Mouse (Mus musculus) midbrain, postnatal 0 days (tissue): ENCODE measurements around the gene Ensa. TPM values are rescaled to one million over a fixed set of nuclear protein-coding genes. Genes with fewer than 3 reads are reported as not detected.
A peak's percentile ranks its signal among the peaks of the same experiment; 100 is the strongest.

Source experiments
- ATAC-seq: fragments of 200-750 bp; cut with Nextera tagmentation; 2 replicates; pipeline ENCODE4 v1.8.0; 2017; ENCODE audit warnings: moderate number of reproducible peaks, mild to moderate bottlenecking, moderate TSS enrichment, moderate library complexity; ENCODE audit not compliant: low FRiP score
- DNase-seq: peaks from one replicate; pipeline ENCODE4 v3.0.0-alpha.2; 2015; ENCODE audit warnings: low spot score
- H3K27ac ChIP-seq: fragments of 300-500 bp; sonication (generic); 2 replicates; pipeline ENCODE4 v1.5.1; 2014; ENCODE audit warnings: low read depth, mild to moderate bottlenecking, low read length, mixed read lengths
- H3K27me3 ChIP-seq: fragments of 300-500 bp; sonication (generic); 2 replicates; pipeline ENCODE4 v1.6.1; 2014; ENCODE audit warnings: low read length, control low read depth, mixed read lengths; ENCODE audit not compliant: insufficient read depth
- H3K36me3 ChIP-seq: fragments of 300-500 bp; sonication (generic); 2 replicates; pipeline ENCODE4 v1.6.1; 2014; ENCODE audit warnings: low read length, control low read depth, mixed read lengths; ENCODE audit not compliant: insufficient read depth
- H3K4me1 ChIP-seq: fragments of 300-500 bp; sonication (generic); 2 replicates; pipeline ENCODE4 v1.6.1; 2014; ENCODE audit warnings: mild to moderate bottlenecking, control low read depth, antibody characterized with exemption, low read length, mixed read lengths; ENCODE audit not compliant: insufficient read depth
- H3K4me2 ChIP-seq: fragments of 300-500 bp; sonication (generic); 2 replicates; pipeline ENCODE4 v1.6.1; 2014; ENCODE audit warnings: low read depth, mild to moderate bottlenecking, low read length, mixed read lengths; ENCODE audit not compliant: poor library complexity, severe bottlenecking
- H3K4me3 ChIP-seq: fragments of 300-500 bp; sonication (generic); 2 replicates; pipeline ENCODE4 v1.5.1; 2014; ENCODE audit warnings: low read depth, mild to moderate bottlenecking, low read length, moderate library complexity
- H3K9ac ChIP-seq: fragments of 300-500 bp; sonication (generic); replicated peaks from 2 replicates; pipeline ENCODE4 v1.6.1; 2014; ENCODE audit warnings: mild to moderate bottlenecking, low read length, moderate library complexity, mixed read lengths; ENCODE audit not compliant: poor library complexity, severe bottlenecking
- H3K9me3 ChIP-seq: fragments of 300-500 bp; sonication (generic); 2 replicates; pipeline ENCODE4 v1.6.1; 2016; ENCODE audit warnings: low read length, control low read depth
- CTCF ChIP-seq: IDR thresholded peaks from 2 replicates; pipeline ENCODE4 v1.5.1; 2016; ENCODE audit warnings: antibody characterized with exemption, mild to moderate bottlenecking
- WGBS: fragments of 180-500 bp; shearing (Covaris S2); extraction: QIAGEN DNeasy Blood & Tissue Kit; methylation state at CpG from one replicate; pipeline ENCODE4 v1.1.7; 2014; 5-methylcytosine and 5-hydroxymethylcytosine counted together
- polyA plus RNA-seq: library from polyadenylated mRNA; unstranded; fragments of >200 nt; fragmentation: Nextera tagmentation; extraction: Ambion mirVana; gene quantifications from 2 replicates; pipeline ENCODE4 v1.2.1, GENCODE M21; 2015
- total RNA-seq: library from RNA; depleted of rRNA; stranded (reverse); fragments of >200 nt; gene quantifications from 2 replicates; pipeline ENCODE4 v1.2.3, GENCODE M21; 2014

Gene Ensa
- total and polyA plus RNA-seq, 2 experiments from 2014 or later: 100 to 169 TPM

GRCm38 (mm10) chr3:95671201-95671600, 46.4 kb downstream of the Ensa start:
- 92% methylated on average over 5 of the region's 5 CpGs for WGBS
- H3K4me1 ChIP-seq: no peaks in the 10 kb centered on the region
- no peak for ATAC-seq
- no peak overlapping the region for H3K9ac ChIP-seq
- no peaks in the 10 kb centered on the region for H3K36me3 ChIP-seq
- H3K4me3 ChIP-seq: no peak overlapping the region
- no peak for TF ChIP-seq CTCF
- no peak overlapping the region for H3K4me2 ChIP-seq
- no peaks in the 10 kb centered on the region for H3K9me3 ChIP-seq
- H3K27ac ChIP-seq: no peak overlapping the region
- no peaks in the 10 kb centered on the region for H3K27me3 ChIP-seq
- no peak for DNase-seq

- H3K4me1 ChIP-seq: no peaks in the 10 kb centered on the region
- no peaks in the 10 kb centered on the region for H3K36me3 ChIP-seq
- no peak overlapping the region for H3K4me2 ChIP-seq
- H3K9ac ChIP-seq: no peak overlapping the region
- H3K9me3 ChIP-seq: no peaks in the 10 kb centered on the region
- no peak for TF ChIP-seq CTCF
- 53% methylated on average over 3 of the region's 3 CpGs for WGBS
- H3K4me3 ChIP-seq: no peak overlapping the region
- no peak for ATAC-seq
- no peak overlapping the region for H3K27ac ChIP-seq
- DNase-seq: no peak
- H3K27me3 ChIP-seq: no peaks in the 10 kb centered on the region
Observed at GRCm38 (mm10) chr3:95672461-95672860, 47.7 kb downstream of the Ensa start.

GRCm38 (mm10) chr3:95672861-95673706, 48.3 kb downstream of the Ensa start:
- H3K9ac ChIP-seq: no peak overlapping the region
- H3K36me3 ChIP-seq: no peaks in the 10 kb centered on the region
- DNase-seq (no peak), ATAC-seq (no peak)
- H3K4me1 ChIP-seq: no peaks in the 10 kb centered on the region
- H3K9me3 ChIP-seq: no peaks in the 10 kb centered on the region
- WGBS: 59% methylated on average over 10 of the region's 10 CpGs
- no peak overlapping the region for H3K4me3 ChIP-seq
- no peaks in the 10 kb centered on the region for H3K27me3 ChIP-seq
- no peak overlapping the region for H3K4me2 ChIP-seq
- no peak overlapping the region for H3K27ac ChIP-seq
- TF ChIP-seq CTCF: no peak

- H3K27ac ChIP-seq: peak overlapping the region; percentile 62
- 30% methylated on average over 11 of the region's 11 CpGs for WGBS
Observed at GRCm38 (mm10) chr3:95673707-95674211, 49.0 kb downstream of the Ensa start.

GRCm38 (mm10) chr3:95674236-95674635, 49.4 kb downstream of the Ensa start:
- peak; percentile 40 for DNase-seq
- no peak for ATAC-seq
- Histone ChIP-seq H3K4me2 (no peak overlapping the region), H3K4me3 (no peak overlapping the region), H3K9me3 (no peaks in the 10 kb centered on the region), H3K27me3 (no peaks in the 10 kb centered on the region), H3K27ac (peak overlapping the region; percentile 62; the same call in 1 of the 2 replicates), H3K9ac (no peak overlapping the region), H3K36me3 (no peaks in the 10 kb centered on the region), H3K4me1 (no peaks in the 10 kb centered on the region)
- TF ChIP-seq CTCF: no peak
- 38% methylated on average over 2 of the region's 2 CpGs for whole genome bisulfite sequencing

More at GRCm38 (mm10) chr3:95673707-95674211, 49.0 kb downstream of the Ensa start:
- no peaks in the 10 kb centered on the region for H3K4me1 ChIP-seq
- H3K36me3 ChIP-seq: no peaks in the 10 kb centered on the region
- no peak overlapping the region for H3K9ac ChIP-seq
- ATAC-seq (no peak), DNase-seq (no peak)
- no peaks in the 10 kb centered on the region for H3K9me3 ChIP-seq
- H3K4me2 ChIP-seq: no peak overlapping the region
- no peak for TF ChIP-seq CTCF
- H3K27me3 ChIP-seq: no peaks in the 10 kb centered on the region
- H3K4me3 ChIP-seq: no peak overlapping the region

- DNase-seq (no peak), ATAC-seq (no peak)
- no peak overlapping the region for H3K4me2 ChIP-seq
- peak overlapping the region; percentile 65 for H3K27ac ChIP-seq
- no peak for TF ChIP-seq CTCF
- no peaks in the 10 kb centered on the region for H3K9me3 ChIP-seq
- H3K9ac ChIP-seq: 0 out of 2 replicates have a peak overlapping the region, but pooled peaks have one; percentile 13
- H3K27me3 ChIP-seq: no peaks in the 10 kb centered on the region
- H3K4me1 ChIP-seq: no peaks in the 10 kb centered on the region
- H3K36me3 ChIP-seq: no peaks in the 10 kb centered on the region
- 32% methylated on average over 6 of the region's 6 CpGs for WGBS
- no peak overlapping the region for H3K4me3 ChIP-seq
Observed at GRCm38 (mm10) chr3:95674812-95675211, 50.0 kb downstream of the Ensa start.
